Mouse (Mus musculus): ENCODE results near the gene 1700021F05Rik.

DNA sequence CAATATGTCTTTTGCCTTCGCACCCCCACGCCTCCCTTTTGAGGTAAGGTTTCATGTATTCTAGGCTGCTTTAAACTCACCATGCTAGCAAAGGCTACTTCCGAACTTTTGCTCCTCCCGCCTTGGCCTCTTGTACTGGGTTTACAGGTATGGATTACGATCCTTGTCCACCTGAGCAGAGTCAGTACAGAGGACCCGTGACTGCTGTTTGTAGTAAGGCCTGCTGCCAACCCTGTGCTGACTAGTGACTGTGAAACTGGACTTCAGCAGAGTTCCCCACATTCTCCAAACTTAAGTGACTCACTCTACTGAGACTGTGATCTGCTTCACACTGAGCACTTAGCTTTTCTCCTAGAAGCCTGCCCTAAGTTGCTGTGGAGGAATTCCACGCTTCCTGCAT is 3.1 kb downstream of the 1700021F05Rik start:
- TF ChIP-seq CTCF (IDR thresholded peaks at IDR 0.05; ENCODE audit: low read depth) (no peak), EP300 (IDR thresholded peaks at IDR 0.05; ENCODE audit: low read depth) (no peak)

All from liver, postnatal 0 days (tissue).